Mouse (Mus musculus) 3134 (cell line): ENCODE measurements around the gene Tnrc6b.
"Not testable (repeated sequence)": the region's sequence is repeated elsewhere in the genome, so short reads cannot be mapped to it uniquely, and the experiment has no call there.

Experiments used
- DNase-seq: peaks from one replicate; pipeline ENCODE4 v3.0.0-alpha.2; 2011; ENCODE audit warnings: low spot score; ENCODE audit not compliant: insufficient read length; ENCODE audit errors: extremely low read depth

Gene Tnrc6b

GRCm38 (mm10) chr15:80735708-80736107 lies 24.6 kb downstream of the Tnrc6b start:
- DNase-seq: not testable (repeated sequence)

- no peak for DNase-seq
Measured at GRCm38 (mm10) chr15:80736553-80736952, 25.4 kb downstream of the Tnrc6b start.

GRCm38 (mm10) chr15:80738244-80738643 lies 27.1 kb downstream of the Tnrc6b start:
- DNase-seq: no peak

GRCm38 (mm10) chr15:80739972-80740371 lies 28.9 kb downstream of the Tnrc6b start:
- DNase-seq: no peak

- DNase-seq: no peak
Measured at GRCm38 (mm10) chr15:80741836-80742235, 30.7 kb downstream of the Tnrc6b start.

- DNase-seq: peak; percentile 23
Measured at GRCm38 (mm10) chr15:80742991-80743474, 31.9 kb downstream of the Tnrc6b start.

- no peak for DNase-seq
Measured at GRCm38 (mm10) chr15:80743606-80744005, 32.5 kb downstream of the Tnrc6b start.

- no peak for DNase-seq
Measured at GRCm38 (mm10) chr15:80744667-80745422, 33.7 kb downstream of the Tnrc6b start.

GRCm38 (mm10) chr15:80748979-80749378 lies 37.9 kb downstream of the Tnrc6b start:
- DNase-seq: no peak

- no peak for DNase-seq
Measured at GRCm38 (mm10) chr15:80753351-80753750, 42.2 kb downstream of the Tnrc6b start.

- no peak for DNase-seq
Measured at GRCm38 (mm10) chr15:80754103-80754502, 43.0 kb downstream of the Tnrc6b start.

GRCm38 (mm10) chr15:80759451-80759850 lies 48.3 kb downstream of the Tnrc6b start:
- no peak for DNase-seq

GRCm38 (mm10) chr15:80760504-80760903 lies 49.4 kb downstream of the Tnrc6b start:
- DNase-seq: no peak

GRCm38 (mm10) chr15:80760935-80761334 lies 49.8 kb downstream of the Tnrc6b start:
- no peak for DNase-seq

GRCm38 (mm10) chr15:80762621-80763020 lies 51.5 kb downstream of the Tnrc6b start:
- peak; percentile 14 for DNase-seq

- DNase-seq: no peak
Measured at GRCm38 (mm10) chr15:80764666-80765065, 53.6 kb downstream of the Tnrc6b start.

- DNase-seq: peak; percentile 23
Measured at GRCm38 (mm10) chr15:80765381-80765780, 54.3 kb downstream of the Tnrc6b start.

GRCm38 (mm10) chr15:80768216-80768615 lies 57.1 kb downstream of the Tnrc6b start:
- peak; percentile 41 for DNase-seq

- no peak for DNase-seq
Measured at GRCm38 (mm10) chr15:80771926-80772441, 60.9 kb downstream of the Tnrc6b start.

- no peak for DNase-seq
Measured at GRCm38 (mm10) chr15:80774666-80775065, 63.6 kb downstream of the Tnrc6b start.

- no peak for DNase-seq
Measured at GRCm38 (mm10) chr15:80779006-80779405, 67.9 kb downstream of the Tnrc6b start.

- DNase-seq: no peak
Measured at GRCm38 (mm10) chr15:80780154-80780751, 69.1 kb downstream of the Tnrc6b start.
